Mouse (Mus musculus) intestine, embryonic 14.5 days (tissue): ENCODE data around the gene C1qtnf6. TPM values are rescaled to one million over a fixed set of nuclear protein-coding genes. Genes with fewer than 3 reads are reported as not detected.

Source experiments
- ATAC-seq: fragments of 200-750 bp; cut with Nextera tagmentation; replicated peaks from 2 replicates; pipeline ENCODE4 v1.8.0; 2017; ENCODE audit warnings: low read depth, moderate number of reproducible peaks, moderate TSS enrichment, moderate library complexity; ENCODE audit not compliant: low FRiP score, low TSS enrichment
- DNase-seq: peaks from one replicate; pipeline ENCODE4 v3.0.0-alpha.2; 2018; ENCODE audit warnings: low spot score
- H3K27ac ChIP-seq: fragments of 300-500 bp; sonication (generic); 2 replicates; pipeline ENCODE4 v1.5.1; 2014; ENCODE audit warnings: low read depth, mild to moderate bottlenecking, control low read depth
- H3K27me3 ChIP-seq: fragments of 300-500 bp; sonication (generic); replicated peaks from 2 replicates; pipeline ENCODE4 v1.6.1; 2014; ENCODE audit warnings: low read length, control low read depth; ENCODE audit not compliant: control insufficient read depth, insufficient read depth
- H3K36me3 ChIP-seq: fragments of 300-500 bp; sonication (generic); 2 replicates; pipeline ENCODE4 v1.6.1; 2014; ENCODE audit warnings: low read length, control low read depth; ENCODE audit not compliant: control insufficient read depth, insufficient read depth
- H3K4me1 ChIP-seq: fragments of 300-500 bp; sonication (generic); replicated peaks from 2 replicates; pipeline ENCODE4 v1.6.1; 2014; ENCODE audit warnings: low read length, control low read depth, mixed read lengths; ENCODE audit not compliant: control insufficient read depth, insufficient read depth
- H3K4me2 ChIP-seq: fragments of 300-500 bp; sonication (generic); 2 replicates; pipeline ENCODE4 v1.6.1; 2014; ENCODE audit warnings: low read length
- H3K4me3 ChIP-seq: fragments of 300-500 bp; sonication (generic); 2 replicates; pipeline ENCODE4 v1.5.1; 2014; ENCODE audit warnings: low read depth, low read length, control low read depth, mixed read lengths
- H3K9ac ChIP-seq: fragments of 300-500 bp; sonication (generic); 2 replicates; pipeline ENCODE4 v1.6.1; 2014; ENCODE audit warnings: mild to moderate bottlenecking, low read length
- H3K9me3 ChIP-seq: fragments of 300-500 bp; sonication (generic); 2 replicates; pipeline ENCODE4 v1.6.1; 2016; ENCODE audit warnings: low read length, control low read depth; ENCODE audit not compliant: control insufficient read depth
- WGBS: fragments of 180-500 bp; shearing (Covaris S2); extraction: QIAGEN DNeasy Blood & Tissue Kit; methylation state at CpG from one replicate; pipeline ENCODE4 v1.1.7; 2014; 5-methylcytosine and 5-hydroxymethylcytosine counted together
- polyA plus RNA-seq: library from polyadenylated mRNA; unstranded; fragments of >200 nt; fragmentation: Nextera tagmentation; extraction: Ambion mirVana; gene quantifications from 2 replicates; pipeline ENCODE4 v1.2.1, GENCODE M21; 2014

The C1qtnf6 gene
- 30.1 and 34.9 TPM in 2 replicates for polyA plus RNA-seq

DNA sequence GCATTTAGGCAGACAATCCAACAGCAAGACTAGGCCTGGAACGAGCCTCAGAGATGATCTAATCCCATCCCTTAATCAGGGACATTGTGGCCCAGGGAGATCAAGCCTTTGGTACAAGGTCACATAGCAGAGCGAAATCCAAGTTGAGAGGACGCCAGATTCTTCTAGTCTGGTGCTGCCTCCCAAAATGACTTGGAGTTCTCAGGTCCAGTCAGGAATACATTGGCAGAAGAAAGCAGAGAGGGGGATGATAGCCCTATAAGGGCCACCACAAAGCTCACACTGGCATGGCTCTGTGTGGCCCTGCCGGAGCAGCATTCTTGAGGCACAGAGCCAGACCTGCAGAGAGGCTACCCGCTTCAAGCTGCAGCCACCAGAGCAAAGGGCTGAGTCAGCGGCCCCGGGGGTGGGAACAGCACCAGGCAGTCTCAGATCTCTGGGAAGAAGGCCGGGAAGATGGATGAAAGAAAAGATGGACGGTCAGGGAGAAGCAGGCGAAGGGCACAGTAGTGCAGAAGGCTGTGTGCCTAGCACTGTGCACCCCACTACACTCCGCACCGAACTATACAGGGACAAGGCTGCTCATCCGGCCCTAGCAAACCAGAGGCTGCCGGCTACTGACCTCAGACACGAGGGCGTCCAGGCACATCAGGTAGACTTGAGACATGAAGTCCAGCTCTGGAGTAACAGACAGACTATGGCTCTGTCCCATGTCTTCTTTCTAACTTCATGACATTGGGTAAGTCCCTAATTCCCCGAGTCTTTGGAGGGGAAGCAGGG lies at the start of gene C1qtnf6:
C1qtnf6 (minus strand) TSS at position 746 of the 780 bp plus-strand sequence.
- H3K27ac ChIP-seq: peak within 1 kb of the TSS; percentile 78
- H3K4me3 ChIP-seq: peak within 1 kb of the TSS; percentile 21
- ATAC-seq (no peak), DNase-seq (no peak)
- peak within 1 kb of the TSS; percentile 47 for H3K4me2 ChIP-seq
- H3K36me3 ChIP-seq: no peaks in the 10 kb centered on the region
- WGBS: 70% methylated on average over 17 of the region's 17 CpGs
- peak within 1 kb of the TSS; percentile 45 for H3K9ac ChIP-seq
- H3K27me3 ChIP-seq: no peaks in the 10 kb centered on the region
- no peaks in the 10 kb centered on the region for H3K9me3 ChIP-seq
- peaks cover 26% of the 10 kb centered on the region for H3K4me1 ChIP-seq

- DNase-seq (no peak), ATAC-seq (no peak)
- WGBS: 69% methylated on average over 4 of the region's 4 CpGs
- H3K27me3 ChIP-seq: no peaks in the 10 kb centered on the region
- H3K4me1 ChIP-seq: peaks cover 6% of the 10 kb centered on the region
- no peak overlapping the region for H3K4me2 ChIP-seq
- no peaks in the 10 kb centered on the region for H3K9me3 ChIP-seq
- no peak overlapping the region for H3K4me3 ChIP-seq
- no peaks in the 10 kb centered on the region for H3K36me3 ChIP-seq
- H3K9ac ChIP-seq: no peak overlapping the region
- H3K27ac ChIP-seq: no peak overlapping the region
Observed at GRCm38 (mm10) chr15:78576284-78576810, 45.1 kb upstream of the C1qtnf6 start.

DNA sequence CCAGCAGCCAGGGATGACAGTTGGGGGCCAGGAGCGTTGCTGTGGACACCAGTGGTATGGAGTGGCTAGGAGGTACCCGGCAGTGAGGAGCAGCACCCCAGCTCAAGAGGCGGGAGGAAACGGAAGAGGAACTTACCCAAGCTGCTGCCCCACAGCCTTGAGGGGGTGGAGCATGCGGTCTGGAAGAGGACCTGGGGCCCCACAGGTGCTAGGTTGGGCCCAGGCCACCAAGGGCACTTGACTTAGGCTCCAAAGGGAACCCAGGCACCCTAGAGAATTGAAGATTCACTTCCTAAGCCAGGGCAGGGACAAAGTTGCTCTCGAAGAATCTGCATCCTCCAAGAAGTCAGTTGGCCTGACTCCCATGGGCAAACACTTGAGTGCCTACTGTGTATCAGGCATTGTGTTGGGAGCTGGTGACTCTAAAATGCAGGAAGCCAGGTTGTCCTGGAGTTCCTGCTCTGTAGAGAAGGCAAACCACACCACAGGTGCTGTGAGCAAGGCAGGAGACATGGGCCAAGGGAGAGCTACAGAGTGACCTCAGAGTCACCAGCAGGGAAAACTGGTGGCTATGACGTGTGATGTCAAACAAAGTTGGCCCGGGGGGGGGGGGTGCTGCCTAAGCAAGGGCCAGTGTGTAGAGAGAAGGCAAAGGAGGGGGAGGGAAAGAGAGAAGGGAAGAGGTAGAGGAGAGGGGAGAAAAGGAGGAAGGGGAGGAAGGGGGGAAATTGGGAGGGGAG lies 41.6 kb upstream of the C1qtnf6 start, which contains the start of gene Rac2:
Rac2 (minus strand) TSS at position 126 of the 740 bp plus-strand sequence.
- Histone ChIP-seq H3K9ac (no peak within 1 kb of the TSS), H3K4me1 (no peaks in the 10 kb centered on the region), H3K9me3 (no peaks in the 10 kb centered on the region), H3K27ac (no peak within 1 kb of the TSS), H3K4me3 (no peak within 1 kb of the TSS), H3K4me2 (no peak within 1 kb of the TSS), H3K27me3 (no peaks in the 10 kb centered on the region), H3K36me3 (no peaks in the 10 kb centered on the region)
- DNase-seq (no peak), ATAC-seq (no peak)
- WGBS: 78% methylated on average over 8 of the region's 8 CpGs

DNA sequence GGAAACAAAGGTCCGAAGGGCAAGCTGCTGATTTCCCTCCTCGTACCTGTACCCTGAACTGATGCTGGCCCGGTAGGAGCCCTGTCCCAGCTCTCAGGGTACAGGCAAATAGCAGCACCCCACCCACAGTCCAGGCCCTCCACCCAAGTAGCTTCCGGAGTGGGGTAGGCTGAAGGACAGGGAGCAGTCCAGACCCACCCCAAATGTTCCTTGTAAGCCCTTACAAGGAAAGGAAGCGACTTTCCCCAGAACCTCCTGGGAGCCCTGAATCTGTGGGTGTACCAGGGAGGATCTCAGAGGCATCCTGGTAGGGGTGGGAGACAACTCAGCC lies 41.0 kb upstream of the C1qtnf6 start:
- no peaks in the 10 kb centered on the region for H3K9me3 ChIP-seq
- no peak overlapping the region for H3K27ac ChIP-seq
- H3K9ac ChIP-seq: no peak overlapping the region
- no peak for DNase-seq
- H3K4me2 ChIP-seq: no peak overlapping the region
- WGBS: 96% methylated on average over 5 of the region's 5 CpGs
- no peaks in the 10 kb centered on the region for H3K36me3 ChIP-seq
- H3K4me3 ChIP-seq: no peak overlapping the region
- no peaks in the 10 kb centered on the region for H3K4me1 ChIP-seq
- ATAC-seq: no peak
- no peaks in the 10 kb centered on the region for H3K27me3 ChIP-seq

DNA sequence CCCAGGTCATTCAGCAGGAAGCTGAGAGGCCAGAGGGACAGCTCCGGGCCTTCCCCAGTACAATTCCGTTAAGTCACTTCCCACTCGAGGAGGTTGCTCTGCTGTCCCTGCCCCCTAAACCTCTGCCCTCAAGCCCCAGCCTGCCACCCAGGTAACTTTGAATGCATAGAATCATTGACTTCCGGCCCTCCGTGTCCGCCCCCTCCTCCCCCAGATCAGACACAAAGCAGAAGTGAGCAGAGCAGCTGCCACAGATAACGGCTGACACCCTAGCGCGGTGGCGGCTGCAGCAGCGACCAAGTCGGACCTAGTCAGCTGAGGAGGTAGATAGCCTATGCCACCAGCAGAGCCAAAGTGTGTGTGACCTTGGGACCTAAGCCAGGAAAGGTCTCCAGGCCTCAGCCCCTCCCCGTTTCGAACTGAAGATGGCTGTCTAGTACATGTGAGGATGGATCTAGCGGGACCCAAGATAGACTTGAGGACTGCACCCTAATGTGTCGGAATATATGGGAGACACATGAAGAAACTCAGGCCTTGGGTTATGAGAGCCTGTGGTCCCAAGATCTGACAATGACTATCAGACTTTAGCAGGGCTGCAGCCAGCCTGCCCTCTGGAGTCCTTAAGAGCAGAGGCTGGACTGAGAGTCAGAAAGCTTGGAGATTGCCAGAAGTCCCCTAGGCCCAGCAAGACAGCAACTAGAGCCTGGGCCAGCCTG lies 40.5 kb upstream of the C1qtnf6 start:
- no peak for DNase-seq
- no peak overlapping the region for H3K9ac ChIP-seq
- H3K4me2 ChIP-seq: no peak overlapping the region
- H3K4me1 ChIP-seq: no peaks in the 10 kb centered on the region
- no peaks in the 10 kb centered on the region for H3K27me3 ChIP-seq
- 42% methylated on average over 16 of the region's 16 CpGs for WGBS
- no peak overlapping the region for H3K27ac ChIP-seq
- H3K9me3 ChIP-seq: no peaks in the 10 kb centered on the region
- no peaks in the 10 kb centered on the region for H3K36me3 ChIP-seq
- no peak overlapping the region for H3K4me3 ChIP-seq
- ATAC-seq: no peak

DNA sequence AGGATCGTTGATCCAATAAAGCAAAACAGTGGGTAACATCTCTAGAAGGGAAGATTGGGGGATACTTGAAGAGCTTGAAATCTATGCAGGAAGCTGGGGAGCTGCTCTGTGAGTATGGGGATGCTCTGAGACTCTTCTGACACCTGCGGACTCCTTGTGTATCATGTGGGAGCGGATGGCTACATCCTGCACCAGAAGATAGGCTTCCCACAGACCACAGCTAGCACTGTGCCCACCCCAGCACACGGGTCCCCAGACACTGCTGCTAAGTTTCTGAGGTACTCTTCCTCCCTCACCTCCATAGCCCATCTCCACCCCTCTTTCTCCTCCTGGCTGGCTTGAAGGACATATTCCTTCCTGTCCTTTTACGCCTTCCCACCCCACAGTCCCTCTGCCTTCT lies 39.0 kb upstream of the C1qtnf6 start:
- Histone ChIP-seq H3K27me3 (no peaks in the 10 kb centered on the region), H3K4me2 (no peak overlapping the region), H3K9me3 (no peaks in the 10 kb centered on the region), H3K4me3 (no peak overlapping the region), H3K9ac (no peak overlapping the region), H3K36me3 (no peaks in the 10 kb centered on the region), H3K4me1 (no peaks in the 10 kb centered on the region), H3K27ac (no peak overlapping the region)
- WGBS: 93% methylated on average over 5 of the region's 5 CpGs
- no peak for ATAC-seq
- DNase-seq: no peak

DNA sequence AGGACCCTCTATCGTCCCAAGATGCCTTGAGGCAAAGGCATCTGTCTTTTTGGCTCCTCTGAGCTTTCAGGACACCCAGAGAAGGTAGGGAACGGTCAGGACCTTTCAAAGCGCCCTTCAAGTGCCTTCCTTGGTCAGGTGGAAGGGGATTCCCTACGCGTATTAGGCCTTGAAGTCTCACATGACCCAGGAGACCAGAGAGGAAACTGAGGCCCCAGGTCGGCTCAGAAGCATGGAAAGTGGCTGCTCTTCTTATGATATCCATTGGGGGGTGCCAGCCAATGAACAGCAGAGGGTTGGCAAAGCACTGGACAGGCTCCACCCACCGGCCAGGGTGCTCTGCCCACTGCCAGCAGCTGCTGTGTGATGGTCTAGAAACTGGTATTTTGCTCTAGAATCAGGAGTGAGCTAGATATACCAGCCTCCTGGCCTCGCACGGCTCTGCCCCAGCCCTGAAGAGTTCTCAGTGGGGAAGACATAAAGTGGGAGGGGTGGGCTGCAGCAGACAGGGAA lies 36.4 kb upstream of the C1qtnf6 start:
- H3K27ac ChIP-seq: no peak overlapping the region
- no peak for DNase-seq
- no peak overlapping the region for H3K4me2 ChIP-seq
- no peaks in the 10 kb centered on the region for H3K36me3 ChIP-seq
- no peak overlapping the region for H3K4me3 ChIP-seq
- WGBS: 66% methylated on average over 9 of the region's 9 CpGs
- no peak for ATAC-seq
- H3K9me3 ChIP-seq: no peaks in the 10 kb centered on the region
- no peak overlapping the region for H3K9ac ChIP-seq
- H3K27me3 ChIP-seq: no peaks in the 10 kb centered on the region
- H3K4me1 ChIP-seq: no peaks in the 10 kb centered on the region

- no peaks in the 10 kb centered on the region for H3K36me3 ChIP-seq
- DNase-seq (no peak), ATAC-seq (no peak)
- H3K9me3 ChIP-seq: no peaks in the 10 kb centered on the region
- no peaks in the 10 kb centered on the region for H3K4me1 ChIP-seq
- H3K4me2 ChIP-seq: no peak overlapping the region
- WGBS: 65% methylated on average over 11 of the region's 11 CpGs
- H3K27ac ChIP-seq: no peak overlapping the region
- H3K9ac ChIP-seq: no peak overlapping the region
- no peaks in the 10 kb centered on the region for H3K27me3 ChIP-seq
- H3K4me3 ChIP-seq: no peak overlapping the region
Observed at GRCm38 (mm10) chr15:78564764-78565435, 33.7 kb upstream of the C1qtnf6 start.
